Mouse (Mus musculus) left cerebral cortex, adult 8-10 months (tissue): Measurements from ENCODE around the gene Sult4a1. TPM values are rescaled to one million over a fixed set of nuclear protein-coding genes. Genes with fewer than 3 reads are reported as not detected.

Experiments used
- DNase-seq, 2 experiments: peaks; one replicate each; pipeline ENCODE4 v3.0.0; 2022; ENCODE audit warnings: low spot score in 2 of 2
- total RNA-seq, 4 experiments: library from RNA; stranded (reverse); gene quantifications; 2 replicates each; pipeline ENCODE4 v1.2.4; 2022

Gene Sult4a1
- total RNA-seq, 4 experiments from 2014 or later = 393 to 440 (median 417) TPM

- no peak for DNase-seq
Observed at GRCm38 (mm10) chr15:84049570-84049969, 56.0 kb downstream of the Sult4a1 start.

- no peak for DNase-seq
Observed at GRCm38 (mm10) chr15:84045562-84045961, 60.0 kb downstream of the Sult4a1 start.

- no peak for DNase-seq
Observed at GRCm38 (mm10) chr15:84037067-84037466, 68.5 kb downstream of the Sult4a1 start.

Other genes starting within 250 kb of the Sult4a1 start
- 10 to 100 TPM in 3 of 4 experiments, 1 to 10 TPM in 1; 9.2 to 16.2 (median 14.2) TPM for gene Efcab6, start 40.4 kb downstream of the Sult4a1 start, total RNA-seq
- gene Pnpla5, start 17.4 kb upstream of the Sult4a1 start, total RNA-seq = not detected
- gene Pnpla3, start 62.1 kb upstream of the Sult4a1 start, total RNA-seq = 10 to 100 TPM in 3 of 4 experiments, 1 to 10 TPM in 1; 9.3 to 12.4 (median 12.2) TPM
- 100 to 1,000 TPM; 102 to 106 (median 104) TPM for gene Samm50, start 86.5 kb upstream of the Sult4a1 start, total RNA-seq
- 10 to 100 TPM; 15.8 to 20.0 (median 17.9) TPM for gene Parvb, start 126.3 kb upstream of the Sult4a1 start, total RNA-seq
- 10 to 100 TPM in 2 of 4 experiments, 1 to 10 TPM in 2; 7.8 to 14.1 (median 10.4) TPM for gene Parvg, start 218.3 kb upstream of the Sult4a1 start, total RNA-seq